Mouse (Mus musculus) spleen, adult 18-20 months (tissue): ENCODE results near the gene Sox18.

Source experiments
- DNase-seq, 2 experiments: peaks; one replicate each; pipeline ENCODE4 v3.0.0; 2022; ENCODE audit warnings: mixed read lengths in 2 of 2

Sox18 gene

GRCm38 (mm10) chr2:181645666-181646065 is 25.8 kb downstream of the Sox18 start:
- no peak for DNase-seq

- DNase-seq, result peak in 1 of 2 experiments; percentile 31
Measured at GRCm38 (mm10) chr2:181644361-181644760, 27.1 kb downstream of the Sox18 start.

- no peak for DNase-seq
Measured at GRCm38 (mm10) chr2:181635865-181636264, 35.6 kb downstream of the Sox18 start.

GRCm38 (mm10) chr2:181632624-181633023 is 38.8 kb downstream of the Sox18 start:
- no peak for DNase-seq

GRCm38 (mm10) chr2:181628471-181628870 is 43.0 kb downstream of the Sox18 start:
- DNase-seq, result no peak

- peak in 1 of 2 experiments; percentile 11 for DNase-seq
Measured at GRCm38 (mm10) chr2:181623401-181623800, 48.0 kb downstream of the Sox18 start.
